Mouse (Mus musculus): ENCODE results near the gene Casc1. TPM values are rescaled to one million over a fixed set of nuclear protein-coding genes. Genes with fewer than 3 reads are reported as not detected.
A peak's percentile ranks its signal among the peaks of the same experiment; 100 is the strongest.

Casc1 gene
- polyA plus RNA-seq, 1 experiment from 2014 or later: 0.92 TPM

GRCm38 (mm10) chr6:145211376-145212305 lies 836 bp upstream of the Casc1 start:
- H3K4me2 ChIP-seq (ENCODE audit: low read length): peak overlapping the region; percentile 75

GRCm38 (mm10) chr6:145210056-145210680 lies 637 bp downstream of the Casc1 start:
- Histone ChIP-seq H3K4me2 (ENCODE audit: low read length) (peak overlapping the region; percentile 59), H3K9me3 (replicated peaks; ENCODE audit: control insufficient read depth, low read length, poor library complexity, severe bottlenecking) (no peaks in the 10 kb centered on the region), H3K36me3 (ENCODE audit: control insufficient read depth, insufficient read depth, low read length) (no peaks in the 10 kb centered on the region), H3K27me3 (ENCODE audit: control insufficient read depth, insufficient read depth, low read depth, low read length) (no peaks in the 10 kb centered on the region), H3K4me1 (ENCODE audit: control insufficient read depth, insufficient read depth, low read length) (peaks cover 13% of the 10 kb centered on the region), H3K4me3 (ENCODE audit: low read depth, low read length) (peak overlapping the region; percentile 78), H3K27ac (ENCODE audit: low read length) (0 out of 2 replicates have a peak overlapping the region, but pooled peaks have one; percentile 28), H3K9ac (ENCODE audit: low read depth, low read length) (no peak overlapping the region)
- WGBS: 31% methylated on average over 8 of the region's 8 CpGs
- peak; percentile 0; the same call in 1 of the 2 replicates for ATAC-seq

More at GRCm38 (mm10) chr6:145211376-145212305, 836 bp upstream of the Casc1 start:
- Histone ChIP-seq H3K27me3 (ENCODE audit: control insufficient read depth, insufficient read depth, low read depth, low read length) (no peaks in the 10 kb centered on the region), H3K9ac (ENCODE audit: low read depth, low read length) (peak overlapping the region; percentile 88), H3K9me3 (replicated peaks; ENCODE audit: control insufficient read depth, low read length, poor library complexity, severe bottlenecking) (no peaks in the 10 kb centered on the region), H3K4me3 (ENCODE audit: low read depth, low read length) (peak overlapping the region; percentile 78), H3K27ac (ENCODE audit: low read length) (peak overlapping the region; percentile 95), H3K36me3 (ENCODE audit: control insufficient read depth, insufficient read depth, low read length) (no peaks in the 10 kb centered on the region), H3K4me1 (ENCODE audit: control insufficient read depth, insufficient read depth, low read length) (peaks cover 13% of the 10 kb centered on the region)
- ATAC-seq: peak; percentile 15
- WGBS: 4% methylated on average over 21 of the region's 21 CpGs

GRCm38 (mm10) chr6:145205142-145205541 lies 5.7 kb downstream of the Casc1 start:
- H3K4me2 ChIP-seq (ENCODE audit: low read length): no peak overlapping the region
- no peak for ATAC-seq
- 68% methylated on average over 10 of the region's 10 CpGs for WGBS

GRCm38 (mm10) chr6:145204440-145204839 lies 6.4 kb downstream of the Casc1 start:
- H3K27me3 ChIP-seq (ENCODE audit: control insufficient read depth, insufficient read depth, low read depth, low read length): no peaks in the 10 kb centered on the region
- no peak overlapping the region for H3K9ac ChIP-seq (ENCODE audit: low read depth, low read length)
- no peaks in the 10 kb centered on the region for H3K36me3 ChIP-seq (ENCODE audit: control insufficient read depth, insufficient read depth, low read length)
- WGBS: 94% methylated on average over 6 of the region's 6 CpGs
- H3K4me3 ChIP-seq (ENCODE audit: low read depth, low read length): no peak overlapping the region
- no peak for ATAC-seq
- no peaks in the 10 kb centered on the region for H3K4me1 ChIP-seq (ENCODE audit: control insufficient read depth, insufficient read depth, low read length)
- H3K9me3 ChIP-seq (replicated peaks; ENCODE audit: control insufficient read depth, low read length, poor library complexity, severe bottlenecking): no peaks in the 10 kb centered on the region
- no peak overlapping the region for H3K27ac ChIP-seq (ENCODE audit: low read length)
- H3K4me2 ChIP-seq (ENCODE audit: low read length): no peak overlapping the region

More at GRCm38 (mm10) chr6:145205142-145205541, 5.7 kb downstream of the Casc1 start:
- no peak overlapping the region for H3K27ac ChIP-seq (ENCODE audit: low read length)
- no peak overlapping the region for H3K4me3 ChIP-seq (ENCODE audit: low read depth, low read length)
- no peaks in the 10 kb centered on the region for H3K9me3 ChIP-seq (replicated peaks; ENCODE audit: control insufficient read depth, low read length, poor library complexity, severe bottlenecking)
- H3K4me1 ChIP-seq (ENCODE audit: control insufficient read depth, insufficient read depth, low read length): peaks cover 2% of the 10 kb centered on the region
- no peaks in the 10 kb centered on the region for H3K36me3 ChIP-seq (ENCODE audit: control insufficient read depth, insufficient read depth, low read length)
- H3K9ac ChIP-seq (ENCODE audit: low read depth, low read length): no peak overlapping the region
- no peaks in the 10 kb centered on the region for H3K27me3 ChIP-seq (ENCODE audit: control insufficient read depth, insufficient read depth, low read depth, low read length)

GRCm38 (mm10) chr6:145202432-145203125 lies 8.2 kb downstream of the Casc1 start:
- Histone ChIP-seq H3K9ac (ENCODE audit: low read depth, low read length) (no peak overlapping the region), H3K4me2 (ENCODE audit: low read length) (no peak overlapping the region), H3K4me3 (ENCODE audit: low read depth, low read length) (no peak overlapping the region), H3K36me3 (ENCODE audit: control insufficient read depth, insufficient read depth, low read length) (no peaks in the 10 kb centered on the region), H3K27ac (ENCODE audit: low read length) (no peak overlapping the region), H3K4me1 (ENCODE audit: control insufficient read depth, insufficient read depth, low read length) (no peaks in the 10 kb centered on the region), H3K27me3 (ENCODE audit: control insufficient read depth, insufficient read depth, low read depth, low read length) (no peaks in the 10 kb centered on the region), H3K9me3 (replicated peaks; ENCODE audit: control insufficient read depth, low read length, poor library complexity, severe bottlenecking) (no peaks in the 10 kb centered on the region)
- ATAC-seq: no peak
- WGBS: 78% methylated on average over 13 of the region's 13 CpGs

GRCm38 (mm10) chr6:145197949-145198686 lies 12.7 kb downstream of the Casc1 start:
- Histone ChIP-seq H3K36me3 (ENCODE audit: control insufficient read depth, insufficient read depth, low read length) (no peaks in the 10 kb centered on the region), H3K27ac (ENCODE audit: low read length) (no peak overlapping the region), H3K4me1 (ENCODE audit: control insufficient read depth, insufficient read depth, low read length) (no peaks in the 10 kb centered on the region), H3K9me3 (replicated peaks; ENCODE audit: control insufficient read depth, low read length, poor library complexity, severe bottlenecking) (no peaks in the 10 kb centered on the region), H3K9ac (ENCODE audit: low read depth, low read length) (no peak overlapping the region), H3K27me3 (ENCODE audit: control insufficient read depth, insufficient read depth, low read depth, low read length) (no peaks in the 10 kb centered on the region), H3K4me2 (ENCODE audit: low read length) (no peak overlapping the region), H3K4me3 (ENCODE audit: low read depth, low read length) (no peak overlapping the region)
- ATAC-seq: no peak
- WGBS: 98% methylated on average over 8 of the region's 8 CpGs

- no peaks in the 10 kb centered on the region for H3K27me3 ChIP-seq (ENCODE audit: control insufficient read depth, insufficient read depth, low read depth, low read length)
- H3K9me3 ChIP-seq (replicated peaks; ENCODE audit: control insufficient read depth, low read length, poor library complexity, severe bottlenecking): no peaks in the 10 kb centered on the region
- H3K9ac ChIP-seq (ENCODE audit: low read depth, low read length): no peak overlapping the region
- H3K4me1 ChIP-seq (ENCODE audit: control insufficient read depth, insufficient read depth, low read length): no peaks in the 10 kb centered on the region
- no peaks in the 10 kb centered on the region for H3K36me3 ChIP-seq (ENCODE audit: control insufficient read depth, insufficient read depth, low read length)
- no peak for ATAC-seq
- 84% methylated on average over 11 of the region's 11 CpGs for WGBS
- no peak overlapping the region for H3K4me3 ChIP-seq (ENCODE audit: low read depth, low read length)
- no peak overlapping the region for H3K27ac ChIP-seq (ENCODE audit: low read length)
- no peak overlapping the region for H3K4me2 ChIP-seq (ENCODE audit: low read length)
Measured at GRCm38 (mm10) chr6:145193446-145193845, 17.4 kb downstream of the Casc1 start.

- WGBS: 98% methylated on average over 3 of the region's 3 CpGs
- no peak overlapping the region for H3K27ac ChIP-seq (ENCODE audit: low read length)
- H3K4me3 ChIP-seq (ENCODE audit: low read depth, low read length): no peak overlapping the region
- no peak overlapping the region for H3K4me2 ChIP-seq (ENCODE audit: low read length)
- H3K9me3 ChIP-seq (replicated peaks; ENCODE audit: control insufficient read depth, low read length, poor library complexity, severe bottlenecking): no peaks in the 10 kb centered on the region
- H3K4me1 ChIP-seq (ENCODE audit: control insufficient read depth, insufficient read depth, low read length): no peaks in the 10 kb centered on the region
- H3K27me3 ChIP-seq (ENCODE audit: control insufficient read depth, insufficient read depth, low read depth, low read length): no peaks in the 10 kb centered on the region
- no peaks in the 10 kb centered on the region for H3K36me3 ChIP-seq (ENCODE audit: control insufficient read depth, insufficient read depth, low read length)
- ATAC-seq: no peak
- no peak overlapping the region for H3K9ac ChIP-seq (ENCODE audit: low read depth, low read length)
Measured at GRCm38 (mm10) chr6:145193038-145193437, 17.8 kb downstream of the Casc1 start.

Measured in midbrain, embryonic 16.5 days (tissue).